Mouse (Mus musculus): ENCODE measurements around the gene Adam17. TPM values are rescaled to one million over a fixed set of nuclear protein-coding genes. Genes with fewer than 3 reads are reported as not detected.

Adam17 gene
- polyA plus RNA-seq, 1 experiment from 2014 or later, result 24.2 TPM

- 0 out of 2 replicates have a peak, but pooled peaks cover 3% of the 10 kb centered on the region for H3K9me3 ChIP-seq
- no peak overlapping the region for H3K27ac ChIP-seq (replicated peaks)
- no peak for ATAC-seq (ENCODE audit: extremely low read depth, insufficient number of reproducible peaks, low FRiP score, low TSS enrichment)
- no peak overlapping the region for H3K9ac ChIP-seq
- peaks cover 90% of the 10 kb centered on the region for H3K36me3 ChIP-seq
- no peaks in the 10 kb centered on the region for H3K4me1 ChIP-seq
- WGBS, result 85% methylated on average over 7 of the region's 7 CpGs
- H3K4me3 ChIP-seq, result no peak overlapping the region
- H3K27me3 ChIP-seq (replicated peaks), result no peaks in the 10 kb centered on the region
- H3K4me2 ChIP-seq, result no peak overlapping the region
Measured at GRCm38 (mm10) chr12:21350113-21350876, 23.1 kb downstream of the Adam17 start.

- Histone ChIP-seq H3K4me2 (no peak overlapping the region), H3K9me3 (0 out of 2 replicates have a peak, but pooled peaks cover 3% of the 10 kb centered on the region), H3K27me3 (replicated peaks) (no peaks in the 10 kb centered on the region), H3K36me3 (peaks cover 84% of the 10 kb centered on the region), H3K27ac (replicated peaks) (no peak overlapping the region), H3K4me3 (no peak overlapping the region), H3K9ac (no peak overlapping the region), H3K4me1 (no peaks in the 10 kb centered on the region)
- no peak for ATAC-seq (ENCODE audit: extremely low read depth, insufficient number of reproducible peaks, low FRiP score, low TSS enrichment)
- 87% methylated on average over 7 of the region's 7 CpGs for WGBS
Measured at GRCm38 (mm10) chr12:21346972-21347371, 26.5 kb downstream of the Adam17 start.

GRCm38 (mm10) chr12:21340674-21341073 lies 32.8 kb downstream of the Adam17 start:
- ATAC-seq (ENCODE audit: extremely low read depth, insufficient number of reproducible peaks, low FRiP score, low TSS enrichment), result no peak
- peaks cover 82% of the 10 kb centered on the region for H3K36me3 ChIP-seq
- no peak overlapping the region for H3K9ac ChIP-seq
- no peaks in the 10 kb centered on the region for H3K27me3 ChIP-seq (replicated peaks)
- H3K27ac ChIP-seq (replicated peaks), result no peak overlapping the region
- H3K4me3 ChIP-seq, result no peak overlapping the region
- WGBS, result 92% methylated on average over 5 of the region's 5 CpGs
- H3K4me1 ChIP-seq, result no peaks in the 10 kb centered on the region
- no peaks in the 10 kb centered on the region for H3K9me3 ChIP-seq
- H3K4me2 ChIP-seq, result no peak overlapping the region

GRCm38 (mm10) chr12:21337171-21337570 lies 36.3 kb downstream of the Adam17 start:
- ATAC-seq (ENCODE audit: extremely low read depth, insufficient number of reproducible peaks, low FRiP score, low TSS enrichment), result no peak
- H3K4me2 ChIP-seq, result no peak overlapping the region
- no peaks in the 10 kb centered on the region for H3K9me3 ChIP-seq
- H3K4me1 ChIP-seq, result no peaks in the 10 kb centered on the region
- H3K36me3 ChIP-seq, result peaks cover 88% of the 10 kb centered on the region
- H3K9ac ChIP-seq, result no peak overlapping the region
- no peak overlapping the region for H3K27ac ChIP-seq (replicated peaks)
- 93% methylated on average over 5 of the region's 5 CpGs for WGBS
- H3K4me3 ChIP-seq, result no peak overlapping the region
- H3K27me3 ChIP-seq (replicated peaks), result no peaks in the 10 kb centered on the region

- H3K4me2 ChIP-seq, result no peak overlapping the region
- H3K27me3 ChIP-seq (replicated peaks), result no peaks in the 10 kb centered on the region
- peaks cover 89% of the 10 kb centered on the region for H3K36me3 ChIP-seq
- no peak overlapping the region for H3K4me3 ChIP-seq
- ATAC-seq (ENCODE audit: extremely low read depth, insufficient number of reproducible peaks, low FRiP score, low TSS enrichment), result no peak
- no peak overlapping the region for H3K27ac ChIP-seq (replicated peaks)
- 0 out of 2 replicates have a peak, but pooled peaks cover 3% of the 10 kb centered on the region for H3K4me1 ChIP-seq
- 88% methylated on average over 7 of the region's 7 CpGs for WGBS
- H3K9me3 ChIP-seq, result no peaks in the 10 kb centered on the region
- no peak overlapping the region for H3K9ac ChIP-seq
Measured at GRCm38 (mm10) chr12:21335869-21336268, 37.6 kb downstream of the Adam17 start.

- H3K27ac ChIP-seq (replicated peaks), result no peak overlapping the region
- H3K4me1 ChIP-seq, result peaks cover 16% of the 10 kb centered on the region
- WGBS, result 85% methylated on average over 5 of the region's 5 CpGs
- ATAC-seq (ENCODE audit: extremely low read depth, insufficient number of reproducible peaks, low FRiP score, low TSS enrichment), result no peak
- H3K9ac ChIP-seq, result no peak overlapping the region
- no peaks in the 10 kb centered on the region for H3K27me3 ChIP-seq (replicated peaks)
- no peak overlapping the region for H3K4me3 ChIP-seq
- no peak overlapping the region for H3K4me2 ChIP-seq
- peaks cover 87% of the 10 kb centered on the region for H3K36me3 ChIP-seq
- H3K9me3 ChIP-seq, result no peaks in the 10 kb centered on the region
Measured at GRCm38 (mm10) chr12:21333766-21334165, 39.7 kb downstream of the Adam17 start.

- Histone ChIP-seq H3K27ac (replicated peaks) (no peak overlapping the region), H3K4me2 (no peak overlapping the region), H3K36me3 (peaks cover 89% of the 10 kb centered on the region), H3K9ac (no peak overlapping the region), H3K27me3 (replicated peaks) (no peaks in the 10 kb centered on the region), H3K9me3 (no peaks in the 10 kb centered on the region), H3K4me3 (no peak overlapping the region), H3K4me1 (peaks cover 18% of the 10 kb centered on the region)
- WGBS, result 85% methylated on average over 7 of the region's 7 CpGs
- ATAC-seq (ENCODE audit: extremely low read depth, insufficient number of reproducible peaks, low FRiP score, low TSS enrichment), result no peak
Measured at GRCm38 (mm10) chr12:21333021-21333420, 40.4 kb downstream of the Adam17 start.

GRCm38 (mm10) chr12:21331711-21332110 lies 41.7 kb downstream of the Adam17 start:
- Histone ChIP-seq H3K36me3 (peaks cover 96% of the 10 kb centered on the region), H3K9me3 (no peaks in the 10 kb centered on the region)
- WGBS, result 75% methylated on average over 6 of the region's 6 CpGs

GRCm38 (mm10) chr12:21330961-21331576 lies 42.4 kb downstream of the Adam17 start:
- no peaks in the 10 kb centered on the region for H3K9me3 ChIP-seq
- H3K4me1 ChIP-seq, result peaks cover 18% of the 10 kb centered on the region
- ATAC-seq (ENCODE audit: extremely low read depth, insufficient number of reproducible peaks, low FRiP score, low TSS enrichment), result no peak
- no peak overlapping the region for H3K9ac ChIP-seq
- H3K27ac ChIP-seq (replicated peaks), result no peak overlapping the region
- H3K4me2 ChIP-seq, result no peak overlapping the region
- H3K4me3 ChIP-seq, result no peak overlapping the region
- peaks cover 96% of the 10 kb centered on the region for H3K36me3 ChIP-seq
- 76% methylated on average over 10 of the region's 10 CpGs for WGBS
- H3K27me3 ChIP-seq (replicated peaks), result no peaks in the 10 kb centered on the region

More at GRCm38 (mm10) chr12:21331711-21332110, 41.7 kb downstream of the Adam17 start:
- ATAC-seq (ENCODE audit: extremely low read depth, insufficient number of reproducible peaks, low FRiP score, low TSS enrichment), result no peak
- no peak overlapping the region for H3K4me3 ChIP-seq
- H3K4me2 ChIP-seq, result no peak overlapping the region
- H3K27me3 ChIP-seq (replicated peaks), result no peaks in the 10 kb centered on the region
- H3K4me1 ChIP-seq, result peaks cover 18% of the 10 kb centered on the region
- H3K27ac ChIP-seq (replicated peaks), result no peak overlapping the region
- no peak overlapping the region for H3K9ac ChIP-seq

GRCm38 (mm10) chr12:21329661-21330400 lies 43.6 kb downstream of the Adam17 start:
- WGBS, result 70% methylated on average over 9 of the region's 9 CpGs
- ATAC-seq (ENCODE audit: extremely low read depth, insufficient number of reproducible peaks, low FRiP score, low TSS enrichment), result no peak

GRCm38 (mm10) chr12:21326325-21326724 lies 47.1 kb downstream of the Adam17 start:
- Histone ChIP-seq H3K27me3 (replicated peaks) (no peaks in the 10 kb centered on the region), H3K4me2 (no peak overlapping the region), H3K9me3 (no peaks in the 10 kb centered on the region), H3K27ac (replicated peaks) (no peak overlapping the region), H3K4me3 (no peak overlapping the region), H3K9ac (no peak overlapping the region), H3K36me3 (peaks cover 94% of the 10 kb centered on the region), H3K4me1 (peaks cover 21% of the 10 kb centered on the region)
- 82% methylated on average over 3 of the region's 3 CpGs for WGBS
- ATAC-seq (ENCODE audit: extremely low read depth, insufficient number of reproducible peaks, low FRiP score, low TSS enrichment), result no peak

More at GRCm38 (mm10) chr12:21329661-21330400, 43.6 kb downstream of the Adam17 start:
- Histone ChIP-seq H3K27ac (replicated peaks) (0 out of 2 replicates have a peak overlapping the region, but pooled peaks have one; percentile 34), H3K27me3 (replicated peaks) (no peaks in the 10 kb centered on the region), H3K4me2 (no peak overlapping the region), H3K9ac (0 out of 2 replicates have a peak overlapping the region, but pooled peaks have one; percentile 26), H3K4me1 (peaks cover 18% of the 10 kb centered on the region), H3K36me3 (peaks cover 97% of the 10 kb centered on the region), H3K9me3 (no peaks in the 10 kb centered on the region), H3K4me3 (no peak overlapping the region)

All from heart, embryonic 13.5 days (tissue).